Mouse (Mus musculus) cerebellum, adult 9-11 months (tissue): ENCODE measurements at regions not wholly inside any gene's neighbourhood (a gene's known extent, or its start where the extent isn't known, plus 50 kb on each side); places are given as distances from the start of the nearest gene placed in this dataset.

Experiments used
- DNase-seq: peaks from one replicate; pipeline ENCODE4 v3.0.0; 2022

DNA sequence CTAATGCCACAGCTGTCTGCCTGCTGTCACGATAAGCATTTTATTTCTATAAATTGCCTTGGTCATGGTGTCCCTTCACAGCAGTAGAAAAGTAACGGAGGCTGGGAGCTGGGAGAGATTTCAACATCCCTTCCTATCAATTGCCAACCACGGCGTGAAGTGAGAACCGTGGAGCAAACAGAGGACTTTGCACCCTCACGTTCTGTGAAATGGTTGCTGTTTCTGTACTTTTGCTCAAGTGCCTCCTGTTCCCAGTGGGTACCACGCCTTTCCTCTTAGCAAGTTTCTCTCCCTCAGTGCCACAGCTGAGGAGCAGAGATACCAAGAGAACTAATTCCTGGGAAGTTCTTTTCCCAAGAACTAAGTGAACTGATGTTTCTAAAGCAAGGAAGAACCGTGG lies 99.6 kb upstream of the Hes1 start:
- DNase-seq = no peak

DNA sequence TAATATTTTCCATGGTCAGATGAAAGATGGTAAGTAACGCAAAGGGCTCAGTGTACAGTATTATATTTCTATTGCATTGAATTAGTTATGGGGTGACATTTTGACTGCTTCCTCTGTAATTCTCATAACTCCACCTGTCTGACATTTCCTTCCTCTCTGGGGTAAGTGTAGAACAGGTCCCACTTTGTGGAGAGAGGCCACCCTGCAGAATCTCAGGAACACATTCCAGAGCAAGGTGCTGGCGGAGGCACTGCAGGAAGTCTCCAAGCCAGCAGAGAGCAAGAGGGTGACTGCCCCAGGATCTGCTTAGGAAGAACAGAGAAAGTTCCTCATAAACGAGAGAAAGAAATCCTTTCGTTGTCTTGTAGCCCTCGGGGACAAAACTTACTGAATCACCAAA lies 95.4 kb upstream of the Hes1 start:
- no peak for DNase-seq

DNA sequence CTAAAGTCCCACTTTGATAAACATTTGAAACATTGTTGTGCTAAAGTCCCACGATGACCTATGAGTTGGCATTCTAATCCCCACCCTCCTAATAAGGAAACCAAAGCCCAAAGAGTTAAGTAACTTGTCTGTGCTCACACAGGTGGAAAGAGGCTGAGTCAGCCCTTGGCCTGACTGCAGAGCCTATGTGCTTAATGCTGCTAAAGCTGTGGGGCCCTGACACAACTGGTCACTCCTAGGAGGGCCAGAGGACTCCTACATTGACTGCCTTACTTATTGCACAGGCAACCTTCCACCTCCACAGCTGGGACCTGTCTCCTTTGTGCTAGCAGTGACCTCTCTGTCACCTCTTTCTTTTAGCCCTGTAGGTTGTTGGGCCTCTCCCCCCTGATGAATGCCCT lies 91.4 kb upstream of the Hes1 start:
- no peak for DNase-seq

- no peak for DNase-seq
Observed at GRCm38 (mm10) chr16:29973250-29973649, 90.9 kb upstream of the Hes1 start.

DNA sequence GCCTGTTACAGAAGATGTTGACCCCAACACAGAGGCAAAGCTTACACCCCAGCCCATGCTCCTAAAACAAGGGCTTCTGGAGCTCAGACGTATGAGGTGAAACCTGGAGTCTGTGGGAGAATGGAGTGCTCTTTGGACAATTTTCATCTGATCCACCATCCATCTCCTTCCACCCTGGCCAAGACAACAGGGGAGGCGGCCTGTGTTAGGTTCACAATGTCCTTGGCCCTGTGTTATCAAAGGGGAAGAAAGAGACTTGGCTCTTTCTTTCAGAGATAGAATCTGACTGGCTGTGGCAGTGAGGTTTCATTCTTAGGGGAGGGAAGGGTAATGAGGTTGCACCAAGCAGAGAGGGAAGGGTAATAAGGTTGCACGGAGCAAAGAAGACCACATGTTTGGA lies 88.4 kb upstream of the Hes1 start:
- DNase-seq = no peak

GRCm38 (mm10) chr16:29977011-29977410 lies 87.2 kb upstream of the Hes1 start:
- no peak for DNase-seq

- DNase-seq = no peak
Observed at GRCm38 (mm10) chr16:29977711-29978110, 86.5 kb upstream of the Hes1 start.

DNA sequence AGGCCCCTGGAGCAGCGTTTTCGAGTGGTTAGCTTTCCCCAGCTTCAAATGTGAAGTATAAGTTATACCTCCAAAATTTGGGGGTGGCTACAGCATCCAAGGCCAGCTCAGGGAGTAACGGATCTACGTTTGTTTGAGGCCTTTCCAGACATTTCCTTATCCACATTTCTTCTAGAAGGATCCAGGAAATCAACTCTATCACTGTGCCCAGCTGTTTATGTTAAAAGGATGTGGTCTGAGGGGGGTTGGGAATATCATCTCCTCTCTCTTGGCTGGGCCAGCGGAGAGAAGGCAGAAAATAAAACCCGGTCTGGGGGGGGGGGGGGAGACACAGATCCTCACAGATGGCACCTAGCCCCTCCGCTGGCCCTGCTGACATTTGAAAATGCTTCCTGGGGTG lies 85.1 kb upstream of the Hes1 start:
- no peak for DNase-seq

- DNase-seq = no peak
Observed at GRCm38 (mm10) chr16:29981543-29981942, 82.6 kb upstream of the Hes1 start.

DNA sequence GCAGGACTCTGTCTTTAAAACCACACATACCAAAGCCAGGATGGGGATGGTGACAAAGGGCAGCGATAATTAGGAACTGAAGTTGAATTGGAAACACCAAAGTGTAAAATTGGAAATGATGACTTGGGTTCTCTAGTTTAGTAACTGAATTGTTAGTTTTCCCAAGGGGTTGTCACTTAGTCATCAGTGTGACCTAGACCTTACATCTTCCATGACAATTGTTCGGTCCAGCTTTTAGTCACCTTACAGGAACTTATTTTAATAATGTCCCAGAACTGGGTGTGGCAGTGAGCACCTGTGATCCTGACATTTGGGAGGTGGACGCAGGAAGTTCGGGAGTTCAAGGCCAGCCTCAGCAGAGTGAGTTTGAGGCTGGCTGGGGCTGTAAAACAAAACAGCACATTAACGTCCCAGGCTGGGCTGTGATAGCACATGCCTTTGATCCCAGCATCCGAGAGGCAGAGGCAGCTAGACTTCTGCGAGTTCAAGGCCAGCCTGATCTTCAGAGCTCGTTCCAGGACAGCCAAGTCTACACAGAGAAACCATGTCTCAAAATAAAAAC lies 81.9 kb upstream of the Hes1 start:
- DNase-seq = no peak

GRCm38 (mm10) chr16:29983161-29983560 lies 81.0 kb upstream of the Hes1 start:
- no peak for DNase-seq

GRCm38 (mm10) chr16:29985126-29985931 lies 78.9 kb upstream of the Hes1 start:
- DNase-seq = no peak

- no peak for DNase-seq
Observed at GRCm38 (mm10) chr16:29987595-29987994, 76.6 kb upstream of the Hes1 start.

DNA sequence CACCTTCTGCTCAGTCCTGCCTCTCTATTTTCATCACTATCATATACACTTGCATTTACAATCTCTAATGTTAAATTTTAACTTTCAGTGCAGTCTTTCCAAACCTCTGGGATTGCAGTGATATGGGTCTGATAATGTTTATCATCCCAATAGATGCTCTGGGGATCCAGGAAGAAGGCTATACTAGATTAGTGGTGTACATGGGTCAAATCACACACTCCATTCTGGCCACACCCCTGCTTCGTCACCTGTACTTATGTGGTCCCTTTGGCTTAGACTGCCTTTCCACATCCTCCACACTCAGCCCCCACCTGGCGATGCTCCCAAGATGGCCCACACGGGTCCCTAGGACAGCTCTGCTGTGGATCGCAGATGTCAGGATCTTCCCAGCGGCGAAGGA lies 76.2 kb upstream of the Hes1 start:
- no peak for DNase-seq

GRCm38 (mm10) chr16:29989308-29989707 lies 74.9 kb upstream of the Hes1 start:
- DNase-seq = no peak

- no peak for DNase-seq
Observed at GRCm38 (mm10) chr16:29990393-29990792, 73.8 kb upstream of the Hes1 start.

- no peak for DNase-seq
Observed at GRCm38 (mm10) chr16:29990795-29991587, 73.2 kb upstream of the Hes1 start.

DNA sequence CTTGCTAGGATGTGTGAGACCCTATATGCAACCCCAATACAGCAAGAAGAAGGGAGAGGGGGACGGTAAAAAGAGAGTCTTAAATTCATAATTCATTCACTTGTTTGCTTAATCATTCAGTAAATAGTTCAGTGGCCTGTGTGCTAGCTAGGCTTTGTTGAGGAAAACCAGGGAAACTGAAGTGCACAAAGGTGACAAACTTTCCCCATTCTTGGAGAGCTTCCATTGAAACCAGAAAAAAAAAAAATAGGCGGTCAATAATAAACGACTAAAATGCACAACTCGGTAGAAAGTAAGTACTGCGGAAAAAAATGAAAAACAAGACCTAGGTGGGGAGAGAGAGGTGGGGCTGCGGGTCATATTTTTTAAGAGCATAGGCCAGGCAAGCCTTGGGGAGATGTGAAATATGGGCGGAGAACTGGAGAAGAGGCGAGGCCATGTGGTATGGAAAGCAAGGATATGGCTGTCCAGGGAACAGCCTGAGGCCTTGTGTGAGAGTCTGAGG lies 72.3 kb upstream of the Hes1 start:
- no peak for DNase-seq

DNA sequence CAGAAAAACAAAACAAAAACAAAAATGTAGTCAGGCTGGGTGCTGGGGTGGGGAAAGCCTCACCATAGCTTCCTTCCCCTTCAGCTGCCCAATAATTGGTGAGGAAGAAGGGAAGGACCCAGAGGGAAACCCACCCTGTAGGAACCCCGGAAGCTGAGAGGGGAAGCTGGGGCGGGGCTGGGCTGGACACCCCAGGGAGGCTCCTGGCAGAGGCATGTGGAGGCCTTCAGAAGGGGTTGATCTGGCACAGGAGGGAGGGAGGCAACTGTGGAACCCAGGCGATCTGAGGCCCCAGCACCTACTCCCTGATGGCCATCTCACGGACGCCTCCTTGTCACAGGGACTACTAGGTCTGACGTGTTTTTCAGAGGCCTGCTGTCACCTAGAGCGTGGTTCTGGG lies 71.1 kb upstream of the Hes1 start:
- DNase-seq = no peak

DNA sequence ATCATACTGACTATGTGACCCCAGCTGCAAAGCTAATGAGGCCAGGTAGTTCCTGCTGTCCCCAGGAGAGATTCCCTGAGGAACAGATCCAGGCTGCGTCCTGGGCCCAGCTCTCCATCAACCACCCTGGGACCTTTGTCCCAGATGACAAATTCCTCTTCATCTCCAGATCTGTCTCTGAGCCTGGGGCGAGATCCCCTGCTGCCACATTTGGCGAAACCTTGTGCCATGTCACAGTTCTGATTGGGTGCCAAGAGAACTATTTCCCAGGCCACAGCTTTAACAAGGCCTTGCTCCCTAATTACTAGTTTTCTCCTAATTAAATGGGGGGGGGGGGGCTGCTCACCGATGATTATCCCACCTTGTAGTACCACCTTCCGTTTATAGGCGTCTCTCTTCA lies 70.6 kb upstream of the Hes1 start:
- DNase-seq = no peak

DNA sequence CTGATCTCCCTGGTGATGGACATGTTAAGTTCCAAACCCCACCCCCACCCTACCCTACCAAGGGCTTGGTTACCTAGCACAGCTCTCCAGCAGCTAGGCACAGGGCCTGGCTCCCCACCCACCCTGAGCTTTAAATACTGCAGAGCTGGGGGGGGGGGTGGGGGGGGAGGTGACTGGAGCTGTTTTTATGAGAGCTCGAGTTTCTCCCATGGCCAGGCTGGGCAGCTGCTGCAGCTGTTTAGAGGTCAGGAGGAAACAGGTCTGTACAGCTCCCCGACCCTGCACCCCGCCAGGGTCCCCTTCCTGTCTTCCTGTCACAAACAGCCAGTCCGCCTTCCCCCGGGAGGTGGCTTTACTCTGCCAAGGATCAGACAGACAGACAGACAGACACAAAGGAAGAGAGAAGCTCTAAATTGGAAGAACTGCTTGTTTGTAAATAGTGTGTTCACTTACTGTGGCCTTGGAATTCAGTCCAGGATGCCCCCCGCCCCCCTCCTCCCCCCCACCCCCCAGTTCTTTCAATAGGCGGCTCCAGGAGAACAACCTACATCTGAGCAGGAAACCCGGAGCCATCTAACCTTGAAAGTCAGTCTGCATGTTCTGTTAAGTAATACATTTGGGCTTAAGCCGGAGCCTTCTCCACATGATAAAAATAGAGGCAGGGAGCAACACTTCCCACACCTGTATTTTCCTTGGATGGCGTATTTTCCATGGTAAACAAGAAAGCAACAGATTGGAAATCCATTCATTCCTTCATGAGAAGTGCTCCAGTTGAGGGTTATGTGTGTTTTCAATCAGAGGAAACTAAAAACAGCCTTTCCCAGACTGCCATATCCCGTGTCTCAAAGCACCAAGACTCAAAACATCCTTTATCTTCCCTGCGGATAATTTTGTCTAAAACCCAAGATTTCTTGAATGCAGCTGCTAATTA lies 67.8 kb upstream of the Hes1 start:
- DNase-seq = no peak

- DNase-seq = no peak
Observed at GRCm38 (mm10) chr16:30000166-30000565, 64.0 kb upstream of the Hes1 start.

- DNase-seq = no peak
Observed at GRCm38 (mm10) chr16:30005124-30005523, 59.1 kb upstream of the Hes1 start.
